Mouse (Mus musculus): ENCODE measurements at regions not wholly inside any gene's neighbourhood (a gene's known extent, or its start where the extent isn't known, plus 50 kb on each side); places are given as distances from the start of the nearest gene placed in this dataset.

- TF ChIP-seq CTCF (IDR thresholded peaks at IDR 0.05; ENCODE audit: insufficient read depth, low read length), result no peak
- TF ChIP-seq POLR2A (IDR thresholded peaks at IDR 0.05; ENCODE audit: borderline replicate concordance, extremely low read depth, low read depth, low read length), result no peak
These were observed 116.6 kb upstream of the Abcb5 start for GRCm38 (mm10) chr12:119082781-119083180.

Measured in lung, adult 2 months (tissue).